Mouse (Mus musculus) small intestine, adult 2 months (tissue): Measurements from ENCODE around the gene Kcnmb3.

Experiments
- CTCF ChIP-seq: fragments of 200-500 bp; IDR thresholded peaks from 2 replicates; pipeline ENCODE4 v1.5.1; 2012; ENCODE audit warnings: low read depth, mild to moderate bottlenecking, control low read depth, inconsistent platforms, low read length, moderate library complexity, mixed read lengths; ENCODE audit not compliant: insufficient replicate concordance, insufficient read length; ENCODE audit errors: extremely low read depth
- POLR2A ChIP-seq: fragments of 200-500 bp; IDR thresholded peaks from 2 replicates; pipeline ENCODE4 v1.6.1; 2012; ENCODE audit warnings: low read depth, mild to moderate bottlenecking, control low read depth, inconsistent platforms, low read length, moderate library complexity

DNA sequence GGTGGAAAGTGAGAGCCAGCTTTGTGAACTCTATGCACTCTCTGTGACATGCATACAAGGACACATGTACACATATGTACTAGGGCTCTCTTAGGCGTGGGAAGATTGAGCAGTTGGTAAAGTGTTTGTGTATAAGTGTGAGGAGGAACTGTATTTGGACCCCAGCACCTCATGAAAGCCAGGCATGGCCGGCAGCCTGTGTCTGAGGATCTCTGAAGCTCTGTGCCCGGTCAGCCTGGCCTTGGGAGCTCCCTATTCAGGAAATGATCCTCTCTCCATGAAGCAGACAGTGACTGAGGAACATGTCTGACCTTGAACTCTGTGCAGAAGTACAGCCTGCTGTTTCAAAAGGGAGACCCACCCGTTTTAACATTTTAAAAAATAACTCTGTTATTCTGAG lies 53.3 kb downstream of the Kcnmb3 start:
- TF ChIP-seq CTCF (no peak), POLR2A (no peak)
